Mouse (Mus musculus): ENCODE results near the gene Sstr3.

Sstr3 gene

GRCm38 (mm10) chr15:78530671-78531450, 13.6 kb downstream of the Sstr3 start, which contains the start of gene C1qtnf6:
C1qtnf6 (minus strand) TSS chr15:78531416.
- no peak for DNase-seq (ENCODE audit: low spot score in 2 of 2)

GRCm38 (mm10) chr15:78530141-78530540, 14.3 kb downstream of the Sstr3 start:
- no peak for DNase-seq (ENCODE audit: low spot score in 2 of 2)

- DNase-seq (ENCODE audit: low spot score in 2 of 2) = no peak
Observed at GRCm38 (mm10) chr15:78529428-78529990, 15.0 kb downstream of the Sstr3 start.

- DNase-seq (ENCODE audit: low spot score in 2 of 2) = no peak
Observed at GRCm38 (mm10) chr15:78528726-78529411, 15.6 kb downstream of the Sstr3 start.

- DNase-seq (ENCODE audit: low spot score in 2 of 2) = no peak
Observed at GRCm38 (mm10) chr15:78527973-78528372, 16.5 kb downstream of the Sstr3 start.

- no peak for DNase-seq (ENCODE audit: low spot score in 2 of 2)
Observed at GRCm38 (mm10) chr15:78524163-78524562, 20.3 kb downstream of the Sstr3 start.

- no peak for DNase-seq (ENCODE audit: low spot score in 2 of 2)
Observed at GRCm38 (mm10) chr15:78521892-78522291, 22.6 kb downstream of the Sstr3 start.

- no peak for DNase-seq (ENCODE audit: low spot score in 2 of 2)
Observed at GRCm38 (mm10) chr15:78521331-78521730, 23.2 kb downstream of the Sstr3 start.

- no peak for DNase-seq (ENCODE audit: low spot score in 2 of 2)
Observed at GRCm38 (mm10) chr15:78520112-78520715, 24.3 kb downstream of the Sstr3 start.

GRCm38 (mm10) chr15:78518221-78518620, 26.3 kb downstream of the Sstr3 start:
- no peak for DNase-seq (ENCODE audit: low spot score in 2 of 2)

GRCm38 (mm10) chr15:78515759-78516158, 28.7 kb downstream of the Sstr3 start:
- DNase-seq (ENCODE audit: low spot score in 2 of 2) = no peak

GRCm38 (mm10) chr15:78514393-78515146, 29.9 kb downstream of the Sstr3 start:
- DNase-seq (ENCODE audit: low spot score in 2 of 2) = peak; percentile 69 to 89

GRCm38 (mm10) chr15:78513019-78513418, 31.5 kb downstream of the Sstr3 start:
- DNase-seq (ENCODE audit: low spot score in 2 of 2) = no peak

GRCm38 (mm10) chr15:78511951-78512350, 32.5 kb downstream of the Sstr3 start:
- DNase-seq (ENCODE audit: low spot score in 2 of 2) = no peak

- no peak for DNase-seq (ENCODE audit: low spot score in 2 of 2)
Observed at GRCm38 (mm10) chr15:78510736-78511135, 33.7 kb downstream of the Sstr3 start.

- DNase-seq (ENCODE audit: low spot score in 2 of 2) = no peak
Observed at GRCm38 (mm10) chr15:78510121-78510576, 34.3 kb downstream of the Sstr3 start.

GRCm38 (mm10) chr15:78509297-78509899, 35.1 kb downstream of the Sstr3 start:
- DNase-seq (ENCODE audit: low spot score in 2 of 2) = no peak

GRCm38 (mm10) chr15:78508443-78508842, 36.0 kb downstream of the Sstr3 start:
- DNase-seq (ENCODE audit: low spot score in 2 of 2) = no peak

GRCm38 (mm10) chr15:78505541-78505940, 38.9 kb downstream of the Sstr3 start:
- DNase-seq (ENCODE audit: low spot score in 2 of 2) = no peak

- DNase-seq (ENCODE audit: low spot score in 2 of 2) = no peak
Observed at GRCm38 (mm10) chr15:78504816-78505215, 39.7 kb downstream of the Sstr3 start.

GRCm38 (mm10) chr15:78504013-78504412, 40.5 kb downstream of the Sstr3 start:
- DNase-seq (ENCODE audit: low spot score in 2 of 2) = no peak
